Mouse (Mus musculus): ENCODE measurements around the gene Rprm.

The Rprm gene

GRCm38 (mm10) chr2:54085430-54086087 is at the start of gene Rprm:
TSS of gene Rprm (minus strand) at chr2:54085552.
- DNase-seq (ENCODE audit: low read depth), result peak; percentile 35

GRCm38 (mm10) chr2:54119305-54119704 is 34.0 kb upstream of the Rprm start:
- no peak for DNase-seq (ENCODE audit: low read depth)

GRCm38 (mm10) chr2:54118881-54119280 is 33.5 kb upstream of the Rprm start:
- peak; percentile 27 for DNase-seq (ENCODE audit: low read depth)

- DNase-seq (ENCODE audit: low read depth), result no peak
These were observed 25.9 kb upstream of the Rprm start for GRCm38 (mm10) chr2:54111294-54111693.

GRCm38 (mm10) chr2:54106232-54106726 is 20.9 kb upstream of the Rprm start:
- DNase-seq (ENCODE audit: low read depth), result no peak

- DNase-seq (ENCODE audit: low read depth), result no peak
These were observed 14.6 kb upstream of the Rprm start for GRCm38 (mm10) chr2:54099939-54100338.

- DNase-seq (ENCODE audit: low read depth), result no peak
These were observed 7.3 kb upstream of the Rprm start for GRCm38 (mm10) chr2:54092616-54093015.

GRCm38 (mm10) chr2:54086254-54086653 is 902 bp upstream of the Rprm start:
- DNase-seq (ENCODE audit: low read depth), result no peak

- peak; percentile 0 for DNase-seq (ENCODE audit: low read depth)
These were observed 469 bp downstream of the Rprm start for GRCm38 (mm10) chr2:54084737-54085429.

- DNase-seq (ENCODE audit: low read depth), result no peak
These were observed 1.3 kb downstream of the Rprm start for GRCm38 (mm10) chr2:54083861-54084736.

GRCm38 (mm10) chr2:54078961-54079360 is 6.4 kb downstream of the Rprm start:
- DNase-seq (ENCODE audit: low read depth), result no peak

GRCm38 (mm10) chr2:54071526-54071925 is 13.8 kb downstream of the Rprm start:
- DNase-seq (ENCODE audit: low read depth), result no peak

GRCm38 (mm10) chr2:54062421-54062820 is 22.9 kb downstream of the Rprm start:
- no peak for DNase-seq (ENCODE audit: low read depth)

- no peak for DNase-seq (ENCODE audit: low read depth)
These were observed 24.3 kb downstream of the Rprm start for GRCm38 (mm10) chr2:54061039-54061438.
